Mouse (Mus musculus) heart, adult 2 months (tissue): ENCODE measurements around the gene Stat4. TPM values are rescaled to one million over a fixed set of nuclear protein-coding genes. Genes with fewer than 3 reads are reported as not detected.

Experiments
- DNase-seq, 2 experiments: peaks; one replicate each; pipeline ENCODE4 v3.0.0; 2021
- H3K27ac ChIP-seq: fragments of 200-600 bp; 2 replicates; pipeline ENCODE4 v1.8.1; 2022
- H3K27me3 ChIP-seq: fragments of 200-500 bp; 2 replicates; pipeline ENCODE4 v1.6.1; 2012; ENCODE audit warnings: mild to moderate bottlenecking, low read length, inconsistent platforms, mixed read lengths; ENCODE audit not compliant: control insufficient read depth, insufficient read depth
- H3K36me3 ChIP-seq: fragments of 200-500 bp; 2 replicates; pipeline ENCODE4 v1.6.1; 2012; ENCODE audit warnings: low read length, inconsistent platforms; ENCODE audit not compliant: control insufficient read depth, insufficient read depth
- H3K4me1 ChIP-seq: fragments of 200-500 bp; 2 replicates; pipeline ENCODE4 v1.6.1; 2011; ENCODE audit warnings: low read length; ENCODE audit not compliant: control insufficient read depth, insufficient read depth
- H3K4me3 ChIP-seq: fragments of 200-600 bp; 2 replicates; pipeline ENCODE4 v1.8.1; 2022
- H3K79me2 ChIP-seq: fragments of 200-500 bp; replicated peaks from 2 replicates; pipeline ENCODE4 v1.6.1; 2012; ENCODE audit warnings: mild to moderate bottlenecking, inconsistent platforms, low read length, moderate library complexity, mixed read lengths; ENCODE audit not compliant: control insufficient read depth, insufficient read depth
- H3K9ac ChIP-seq: fragments of 200-500 bp; 2 replicates; pipeline ENCODE4 v1.6.1; 2012; ENCODE audit warnings: low read depth, mild to moderate bottlenecking, control low read depth, inconsistent platforms, low read length, mixed read lengths
- CTCF ChIP-seq: fragments of 200-600 bp; IDR thresholded peaks from 2 replicates; pipeline ENCODE4 v1.8.1; 2022; ENCODE audit warnings: antibody characterized with exemption, mild to moderate bottlenecking, moderate library complexity
- EP300 ChIP-seq: fragments of 200-500 bp; IDR thresholded peaks from 2 replicates; pipeline ENCODE4 v1.6.1; 2011; ENCODE audit warnings: low read depth, low read length, control low read depth; ENCODE audit not compliant: insufficient read depth
- POLR2A ChIP-seq: fragments of 200-500 bp; IDR thresholded peaks from 2 replicates; pipeline ENCODE4 v1.6.1; 2011; ENCODE audit warnings: mild to moderate bottlenecking, low read depth, low read length, control low read depth; ENCODE audit not compliant: insufficient read depth
- WGBS: fragments of 180-500 bp; shearing (Covaris S2); methylation state at CpG from one replicate; pipeline ENCODE4 v1.1.7; 2018; 5-methylcytosine and 5-hydroxymethylcytosine counted together
- intact Hi-C: fragments of 180-260 bp; cut with DNase I; formaldehyde crosslinking; loops from one replicate; pipeline ENCODE4 v1.15.1; 2025
- polyA plus RNA-seq: library from polyadenylated mRNA; depleted of rRNA; stranded (reverse); fragments of >200 nt; gene quantifications from 2 replicates; pipeline ENCODE4 v1.2.3, GENCODE M21; 2012
- total RNA-seq, 2 experiments: library from RNA; stranded (reverse); gene quantifications; 2 replicates each; pipeline ENCODE4 v1.2.3; 2021

Gene Stat4
- total and polyA plus RNA-seq, 3 experiments, result 0.45 to 0.68 (median 0.51) TPM

- 87% methylated on average over 16 of the region's 16 CpGs for WGBS
- Histone ChIP-seq H3K4me3 (no peak overlapping the region), H3K27ac (no peak overlapping the region), H3K4me1 (no peaks in the 10 kb centered on the region), H3K27me3 (no peaks in the 10 kb centered on the region), H3K36me3 (no peaks in the 10 kb centered on the region; the same call in 1 of the 2 replicates), H3K79me2 (no peaks in the 10 kb centered on the region), H3K9ac (no peak overlapping the region)
- no peak for TF ChIP-seq EP300
- no peak for TF ChIP-seq POLR2A
- TF ChIP-seq CTCF, result no peak
- DNase-seq, result no peak
- intact Hi-C loops, result no loop called here
These were observed 150.3 kb downstream of the Stat4 start for GRCm38 (mm10) chr1:52137292-52137691.

- H3K36me3 ChIP-seq, result no peaks in the 10 kb centered on the region; the same call in 1 of the 2 replicates
- intact Hi-C loops, result loop anchor here (10.0 kb wide), 1 partner anchor 494 kb away; the partner anchor contains the start of gene Nemp2
- no peaks in the 10 kb centered on the region for H3K27me3 ChIP-seq
- no peak overlapping the region for H3K27ac ChIP-seq
- TF ChIP-seq EP300, result no peak
- TF ChIP-seq POLR2A, result no peak
- TF ChIP-seq CTCF, result no peak
- 73% methylated on average over 9 of the region's 9 CpGs for WGBS
- H3K4me1 ChIP-seq, result no peaks in the 10 kb centered on the region
- DNase-seq, result no peak
- no peak overlapping the region for H3K4me3 ChIP-seq
- no peak overlapping the region for H3K9ac ChIP-seq
- H3K79me2 ChIP-seq, result no peaks in the 10 kb centered on the region
These were observed 153.6 kb downstream of the Stat4 start for GRCm38 (mm10) chr1:52140534-52140933.

- Histone ChIP-seq H3K4me3 (no peak overlapping the region), H3K27ac (no peak overlapping the region), H3K36me3 (no peaks in the 10 kb centered on the region; the same call in 1 of the 2 replicates), H3K27me3 (no peaks in the 10 kb centered on the region), H3K9ac (no peak overlapping the region), H3K4me1 (no peaks in the 10 kb centered on the region), H3K79me2 (no peaks in the 10 kb centered on the region)
- no peak for DNase-seq
- intact Hi-C loops, result loop anchor here (10.0 kb wide), 1 partner anchor 493 kb away; the partner anchor contains the start of gene Nemp2
- WGBS, result 40% methylated on average over 3 of the region's 3 CpGs
- TF ChIP-seq EP300 (no peak), POLR2A (no peak), CTCF (no peak)
These were observed 154.5 kb downstream of the Stat4 start for GRCm38 (mm10) chr1:52141482-52141881.

GRCm38 (mm10) chr1:52142117-52142516 lies 155.2 kb downstream of the Stat4 start:
- TF ChIP-seq EP300 (no peak), POLR2A (no peak), CTCF (no peak)
- no peaks in the 10 kb centered on the region for H3K4me1 ChIP-seq
- no peak for DNase-seq
- intact Hi-C loops, result loop anchor here (10.0 kb wide), 1 partner anchor 493 kb away; the partner anchor contains the start of gene Nemp2
- no peaks in the 10 kb centered on the region for H3K79me2 ChIP-seq
- 78% methylated on average over 4 of the region's 4 CpGs for WGBS
- no peaks in the 10 kb centered on the region; the same call in 1 of the 2 replicates for H3K36me3 ChIP-seq
- H3K4me3 ChIP-seq, result no peak overlapping the region
- H3K27me3 ChIP-seq, result no peaks in the 10 kb centered on the region
- no peak overlapping the region for H3K27ac ChIP-seq
- no peak overlapping the region for H3K9ac ChIP-seq

DNA sequence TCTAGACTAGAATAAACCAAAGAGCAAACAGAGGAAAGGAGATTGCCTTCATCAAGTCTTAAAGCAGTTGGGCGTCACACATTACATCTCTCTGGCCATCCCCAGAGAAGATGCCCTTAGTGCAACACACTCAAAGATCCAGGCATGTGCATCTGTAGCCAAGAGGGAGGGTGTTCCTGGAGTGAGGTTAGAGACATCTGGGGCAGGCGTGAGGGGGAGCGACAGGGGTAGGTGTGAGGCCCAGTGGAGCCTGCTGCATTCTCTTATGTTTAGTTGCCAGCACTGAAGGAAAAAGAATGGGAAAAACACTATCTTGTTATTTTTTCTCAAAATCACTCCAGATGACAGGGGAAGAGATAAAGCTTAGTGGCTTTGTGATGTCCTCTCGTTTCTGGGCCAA lies 156.2 kb downstream of the Stat4 start:
- intact Hi-C loops, result loop anchor here (10.0 kb wide), 1 partner anchor 492 kb away; the partner anchor contains the start of gene Nemp2
- H3K36me3 ChIP-seq, result peaks cover 4% of the 10 kb centered on the region
- DNase-seq, result no peak
- no peak overlapping the region for H3K27ac ChIP-seq
- 82% methylated on average over 4 of the region's 4 CpGs for WGBS
- no peaks in the 10 kb centered on the region for H3K79me2 ChIP-seq
- no peak overlapping the region for H3K9ac ChIP-seq
- TF ChIP-seq EP300 (no peak), POLR2A (no peak)
- no peaks in the 10 kb centered on the region for H3K27me3 ChIP-seq
- H3K4me3 ChIP-seq, result no peak overlapping the region
- H3K4me1 ChIP-seq, result peaks cover 2% of the 10 kb centered on the region

- Histone ChIP-seq H3K4me1 (peaks cover 2% of the 10 kb centered on the region), H3K4me3 (no peak overlapping the region), H3K9ac (no peak overlapping the region), H3K27me3 (no peaks in the 10 kb centered on the region), H3K27ac (no peak overlapping the region), H3K79me2 (no peaks in the 10 kb centered on the region), H3K36me3 (peaks cover 4% of the 10 kb centered on the region)
- 85% methylated on average over 7 of the region's 7 CpGs for WGBS
- intact Hi-C loops, result loop anchor here (10.0 kb wide), 1 partner anchor 491 kb away; the partner anchor contains the start of gene Nemp2
- DNase-seq, result no peak
- TF ChIP-seq POLR2A, result no peak
- TF ChIP-seq EP300, result no peak
- no peak for TF ChIP-seq CTCF
These were observed 156.7 kb downstream of the Stat4 start for GRCm38 (mm10) chr1:52143596-52144156.
